Mouse (Mus musculus) CH12.LX (cell line): ENCODE measurements around the gene Olfr957. TPM values are rescaled to one million over a fixed set of nuclear protein-coding genes. Genes with fewer than 3 reads are reported as not detected.

Source experiments
- DNase-seq: peaks from one replicate; pipeline ENCODE4 v3.0.0-alpha.2; 2013; ENCODE audit errors: extremely low read depth
- H3K27ac ChIP-seq: 2 replicates; pipeline ENCODE4 v1.5.1; 2012; ENCODE audit warnings: low read depth, mild to moderate bottlenecking, control low read depth, moderate library complexity; ENCODE audit not compliant: insufficient read depth
- H3K27me3 ChIP-seq: replicated peaks from 2 replicates; pipeline ENCODE3; 2012; ENCODE audit warnings: inconsistent platforms
- H3K36me3 ChIP-seq, 2 experiments: replicated peaks in 1 of 2; 2 replicates each; pipeline versions ENCODE3 to v1.6.1; 2012; ENCODE audit warnings: inconsistent platforms in 1 of 2, low read length in 1 of 2, mild to moderate bottlenecking in 1 of 2, mixed read lengths in 1 of 2, moderate library complexity in 1 of 2; ENCODE audit not compliant: control insufficient read depth in 1 of 2, insufficient read depth in 1 of 2
- H3K4me1 ChIP-seq, 2 experiments: 2 replicates each; pipeline ENCODE4 v1.6.1; 2012; ENCODE audit warnings: inconsistent platforms in 1 of 2, moderate library complexity in 1 of 2; ENCODE audit not compliant: insufficient read depth in 2 of 2, control insufficient read depth in 1 of 2
- H3K4me2 ChIP-seq: 2 replicates; pipeline ENCODE4 v1.6.1; 2012; ENCODE audit warnings: low read depth, mild to moderate bottlenecking, control low read depth; ENCODE audit not compliant: poor library complexity, insufficient read depth, severe bottlenecking
- H3K4me3 ChIP-seq, 3 experiments: fragments of 150-350 bp in 1 of 3; sonication (generic) in 1 of 3; replicated peaks in 1 of 3; 2 replicates each; pipeline versions ENCODE3 to v1.5.1; 2011 to 2012; ENCODE audit warnings: low read depth in 2 of 3, low read length in 2 of 3, mild to moderate bottlenecking in 2 of 3, moderate library complexity in 2 of 3, control low read depth in 1 of 3, improper control_type of control experiment in 1 of 3, inconsistent platforms in 1 of 3, mixed read lengths in 1 of 3; ENCODE audit not compliant: poor library complexity in 1 of 3
- H3K79me2 ChIP-seq: replicated peaks from 2 replicates; pipeline ENCODE4 v1.6.1; 2012; ENCODE audit warnings: mild to moderate bottlenecking, moderate library complexity; ENCODE audit not compliant: control insufficient read depth, poor library complexity, insufficient read depth, severe bottlenecking; ENCODE audit errors: extremely low read depth
- H3K9ac ChIP-seq: 2 replicates; pipeline ENCODE4 v1.6.1; 2012; ENCODE audit warnings: low read depth, mild to moderate bottlenecking, control low read depth, moderate library complexity; ENCODE audit not compliant: insufficient read depth
- H3K9me3 ChIP-seq: replicated peaks from 2 replicates; pipeline ENCODE3; 2012; ENCODE audit warnings: low read length, inconsistent platforms, mixed read lengths
- BHLHE40 ChIP-seq: IDR thresholded peaks from 2 replicates; pipeline ENCODE4 v1.6.1; 2011; ENCODE audit warnings: mild to moderate bottlenecking, low read depth, low read length, improper control_type of control experiment
- CTCF ChIP-seq, 2 experiments: IDR thresholded peaks in 1 of 2; conservative IDR thresholded peaks in 1 of 2; 2 replicates each; pipeline ENCODE4 v1.5.1; 2011 to 2012; ENCODE audit warnings: low read depth in 2 of 2, low read length in 2 of 2, improper control_type of control experiment in 1 of 2, inconsistent platforms in 1 of 2, mild to moderate bottlenecking in 1 of 2, moderate library complexity in 1 of 2
- E2F4 ChIP-seq: IDR thresholded peaks from 2 replicates; pipeline ENCODE4 v1.6.1; 2011; ENCODE audit warnings: low read depth, low read length, improper control_type of control experiment; ENCODE audit not compliant: insufficient replicate concordance
- EP300 ChIP-seq: IDR thresholded peaks from 2 replicates; pipeline ENCODE4 v1.6.1; 2011; ENCODE audit warnings: low read length, improper control_type of control experiment
- ETS1 ChIP-seq: conservative IDR thresholded peaks from 2 replicates; pipeline ENCODE4 v1.6.1; 2012; ENCODE audit warnings: low read depth, mild to moderate bottlenecking, inconsistent platforms, low read length, improper control_type of control experiment, moderate library complexity
- GABPA ChIP-seq: IDR thresholded peaks from 2 replicates; pipeline ENCODE4 v1.6.1; 2012; ENCODE audit warnings: low read depth, low read length, improper control_type of control experiment, inconsistent platforms; ENCODE audit not compliant: insufficient replicate concordance
- HCFC1 ChIP-seq: IDR thresholded peaks from 2 replicates; pipeline ENCODE4 v1.6.1; 2012; ENCODE audit warnings: low read depth, mild to moderate bottlenecking, inconsistent platforms, low read length, improper control_type of control experiment
- JUN ChIP-seq: IDR thresholded peaks from 2 replicates; pipeline ENCODE4 v1.6.1; 2011; ENCODE audit warnings: low read depth, mild to moderate bottlenecking, low read length, improper control_type of control experiment, moderate library complexity; ENCODE audit not compliant: insufficient read depth
- KAT2A ChIP-seq: IDR thresholded peaks from 2 replicates; pipeline ENCODE4 v1.6.1; 2012; ENCODE audit warnings: low read length, improper control_type of control experiment, inconsistent platforms; ENCODE audit not compliant: insufficient replicate concordance
- MAFK ChIP-seq: IDR thresholded peaks from 2 replicates; pipeline ENCODE4 v1.6.1; 2011; ENCODE audit warnings: low read length, improper control_type of control experiment; ENCODE audit not compliant: insufficient replicate concordance
- MAX ChIP-seq: IDR thresholded peaks from 2 replicates; pipeline ENCODE4 v1.6.1; 2011; ENCODE audit warnings: low read length, improper control_type of control experiment
- MAZ ChIP-seq: IDR thresholded peaks from 2 replicates; pipeline ENCODE4 v1.6.1; 2012; ENCODE audit warnings: low read depth, mild to moderate bottlenecking, inconsistent platforms, low read length, improper control_type of control experiment, moderate library complexity
- MXI1 ChIP-seq: IDR thresholded peaks from 2 replicates; pipeline ENCODE4 v1.6.1; 2011; ENCODE audit warnings: mild to moderate bottlenecking, low read depth, low read length, improper control_type of control experiment
- MYC ChIP-seq: IDR thresholded peaks from 2 replicates; pipeline ENCODE4 v1.6.1; 2011; ENCODE audit warnings: low read depth, mild to moderate bottlenecking, improper control_type of control experiment, low read length
- NRF1 ChIP-seq: IDR thresholded peaks from 2 replicates; pipeline ENCODE4 v1.6.1; 2014; ENCODE audit warnings: low read depth, mild to moderate bottlenecking, inconsistent platforms, low read length, improper control_type of control experiment, moderate library complexity
- PAX5 ChIP-seq: IDR thresholded peaks from 2 replicates; pipeline ENCODE4 v1.6.1; 2012; ENCODE audit warnings: low read length, inconsistent platforms, mixed read lengths
- POLR2A ChIP-seq: IDR thresholded peaks from 2 replicates; pipeline ENCODE4 v1.6.1; 2011; ENCODE audit warnings: low read depth, mild to moderate bottlenecking, improper control_type of control experiment, low read length
- RAD21 ChIP-seq: IDR thresholded peaks from 2 replicates; pipeline ENCODE4 v1.6.1; 2011; ENCODE audit warnings: low read depth, mild to moderate bottlenecking, low read length, improper control_type of control experiment, moderate library complexity
- RCOR1 ChIP-seq: conservative IDR thresholded peaks from 2 replicates; pipeline ENCODE4 v1.6.1; 2012; ENCODE audit warnings: low read depth, mild to moderate bottlenecking, inconsistent platforms, low read length, improper control_type of control experiment
- SMC3 ChIP-seq: IDR thresholded peaks from 2 replicates; pipeline ENCODE4 v1.6.1; 2011; ENCODE audit warnings: low read depth, low read length, improper control_type of control experiment
- TCF12 ChIP-seq: IDR thresholded peaks from 2 replicates; pipeline ENCODE4 v1.6.1; 2014; ENCODE audit warnings: low read depth, mild to moderate bottlenecking, inconsistent platforms, low read length, improper control_type of control experiment
- UBTF ChIP-seq: IDR thresholded peaks from 2 replicates; pipeline ENCODE4 v1.6.1; 2012; ENCODE audit warnings: low read depth, mild to moderate bottlenecking, inconsistent platforms, low read length, improper control_type of control experiment, moderate library complexity
- USF2 ChIP-seq: conservative IDR thresholded peaks from 2 replicates; pipeline ENCODE4 v1.6.1; 2011; ENCODE audit warnings: low read depth, low read length, improper control_type of control experiment
- ZNF384 ChIP-seq: IDR thresholded peaks from 2 replicates; pipeline ENCODE4 v1.6.1; 2012; ENCODE audit warnings: low read depth, low read length, improper control_type of control experiment, inconsistent platforms
- dilution Hi-C: fragments of 300-500 bp; cut with MboI; formaldehyde crosslinking; loops from 2 replicates; pipeline ENCODE4 v1.14.3; 2020; ENCODE audit warnings: low sequenced_read_pairs; ENCODE audit not compliant: extremely low pct_unique_long_range_greater_than_20kb, extremely low pct_ligation_motif_present
- in situ Hi-C: fragments of 300-500 bp; cut with MboI; formaldehyde crosslinking; loops from 3 replicates; pipeline ENCODE4 v1.14.3; 2019; ENCODE audit warnings: low sequenced_read_pairs, low pct_ligation_motif_present, low pct_unique_long_range_greater_than_20kb, mixed read lengths
- polyA plus RNA-seq: library from polyadenylated mRNA; unstranded; fragments of >175 nt; gene quantifications from 2 replicates; pipeline ENCODE4 v1.2.1, GENCODE M21; 2012; ENCODE audit warnings: low read depth; ENCODE audit not compliant: insufficient read length
- total RNA-seq, 2 experiments: library from RNA; depleted of rRNA; stranded (reverse); fragments of 300-350 nt in 1 of 2; fragments of >200 nt in 1 of 2; gene quantifications; 2 replicates each; pipeline ENCODE4 v1.2.3; 2012 to 2014

Gene Olfr957
- total RNA-seq (2012; rRNA removed) (not detected in 2 replicates), total RNA-seq (2014; rRNA removed) (not detected in 2 replicates), polyA plus RNA-seq (not detected in 2 replicates)

DNA sequence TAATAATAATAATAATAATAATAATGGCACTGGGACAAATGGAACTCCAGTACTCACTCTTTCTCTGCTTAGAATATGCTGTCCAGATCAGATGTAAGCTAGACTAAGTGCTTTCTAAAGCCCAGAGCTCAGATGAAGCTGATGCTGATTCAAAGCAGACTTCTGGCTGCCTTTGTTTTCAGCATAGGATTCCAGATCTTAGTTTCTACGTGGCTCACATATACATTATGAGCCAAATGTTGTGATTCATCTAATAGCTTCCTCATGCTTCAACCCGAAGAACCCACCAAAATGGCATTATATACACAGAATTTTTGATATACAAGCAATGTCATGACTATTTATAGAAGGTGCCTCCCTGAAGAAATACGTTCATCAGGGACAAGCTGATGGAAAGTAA lies at the start of gene Olfr957:
Olfr957 (minus strand) TSS at position 279 of the 400 bp plus-strand sequence.
- H3K36me3 ChIP-seq: no peaks in the 10 kb centered on the region
- no peak within 1 kb of the TSS for H3K27ac ChIP-seq
- H3K4me3 ChIP-seq: no peak within 1 kb of the TSS
- no peak for DNase-seq
- H3K4me2 ChIP-seq: no peak within 1 kb of the TSS
- no peak within 1 kb of the TSS for H3K9ac ChIP-seq
- TF ChIP-seq TCF12 (no peak), USF2 (no peak), NRF1 (no peak), MXI1 (no peak), MYC (no peak), MAFK (no peak), RAD21 (no peak), HCFC1 (no peak), MAX (no peak), MAZ (no peak), KAT2A (no peak), UBTF (no peak), PAX5 (no peak), E2F4 (no peak), EP300 (no peak), ETS1 (no peak), ZNF384 (no peak), POLR2A (no peak), CTCF (conservative IDR thresholded peaks at IDR 0.05 in 1 of 2, IDR thresholded peaks at IDR 0.05 in 1 of 2; ENCODE audit: low read depth in 2 of 2, low read length in 2 of 2) (no peak)
- TF ChIP-seq, all 38 proteins: peak for 0
- Histone ChIP-seq H3K9me3 (no peaks in the 10 kb centered on the region), H3K4me1 (no peaks in the 10 kb centered on the region), H3K27me3 (no peaks in the 10 kb centered on the region), H3K79me2 (no peaks in the 10 kb centered on the region)
- in situ Hi-C loops (no loop called here), dilution Hi-C loops (no loop called here)

DNA sequence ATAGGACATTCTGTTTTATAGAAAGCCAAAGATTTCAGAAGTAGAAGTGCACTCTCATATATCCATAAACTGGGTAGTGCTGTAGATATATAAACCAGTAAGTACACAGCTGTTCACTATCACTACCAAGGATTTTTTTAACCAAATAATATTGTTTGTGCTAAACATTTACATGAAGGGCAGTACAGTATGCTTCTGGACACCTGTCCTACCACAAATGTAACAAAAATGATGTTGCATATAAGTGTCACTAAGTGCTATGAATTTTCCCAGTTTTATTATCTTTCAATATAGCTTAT lies 42.7 kb upstream of the Olfr957 start:
- Histone ChIP-seq H3K4me1 (no peaks in the 10 kb centered on the region), H3K4me2 (no peak overlapping the region), H3K27ac (no peak overlapping the region), H3K4me3 (no peak overlapping the region), H3K27me3 (no peaks in the 10 kb centered on the region), H3K79me2 (no peaks in the 10 kb centered on the region), H3K9ac (no peak overlapping the region), H3K9me3 (no peaks in the 10 kb centered on the region), H3K36me3 (no peaks in the 10 kb centered on the region)
- TF ChIP-seq RAD21 (no peak), GABPA (no peak), RCOR1 (no peak), BHLHE40 (no peak), SMC3 (no peak), JUN (no peak)
- no peak for DNase-seq
- in situ Hi-C loops: no loop called here
- dilution Hi-C loops: no loop called here
